13 mouse cellular contexts compared by ENCODE assay signal in the genomic region with DNA sequence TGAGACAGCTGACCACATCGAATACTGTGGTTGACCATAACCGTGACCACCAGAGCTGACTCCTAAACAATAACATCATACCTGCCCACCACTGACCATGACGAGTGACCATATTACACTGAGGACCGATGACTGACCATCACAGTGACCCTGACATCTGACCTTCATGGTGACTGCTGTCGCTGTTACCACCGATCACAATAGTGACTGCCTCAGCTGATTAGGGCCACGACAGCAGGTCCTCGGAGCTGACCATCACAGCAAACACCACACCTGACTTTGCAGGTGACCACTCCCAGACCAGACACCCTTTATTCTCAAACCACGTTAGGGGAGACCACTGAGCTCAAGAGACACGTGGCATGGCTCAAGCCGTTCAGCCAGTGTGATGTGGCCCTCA. TPM values are rescaled to one million over a fixed set of nuclear protein-coding genes. Genes with fewer than 3 reads are reported as not detected.
DNase-seq lines count a peak whose midpoint lies in the region.
"Had no signal": no experiment of that assay in that cellular context is flagged by ENCODE, and none has a peak within 500 bp of the region (broad histone marks: within the 10 kb centered on the region; RNA-seq: fewer than 3 reads in every experiment).

No protein-coding gene starts in this region.

- peak; percentile 0 to 1 for DNase-seq in cerebellum, postnatal 36 days
- no peak for DNase-seq in cerebellum, postnatal 14 days
- DNase-seq in kidney, adult 9 months, result peak; percentile 3
- no peak for DNase-seq in kidney, postnatal 10 days
- peak; percentile 1 for DNase-seq in thymus, postnatal 14 days
- no peak for DNase-seq in thymus, postnatal 25 days
- DNase-seq in layer of hippocampus, adult 18-20 months (ENCODE audit: low spot score in 2 of 2), result no peak
- no peak for DNase-seq in adipocyte (ENCODE audit: low spot score)
- DNase-seq: cerebellum, adult 9-11 months; forebrain, postnatal 0 days; lung, adult 2 months; retina, postnatal 1 day had no signal

RNA-seq across cellular contexts. Expression of gene Ptgis, which starts 51.3 kb away (rescaled TPM):
- total RNA-seq in layer of hippocampus, adult 18-20 months (2021), result 1 to 10 TPM in 1 of 2 experiments, under 1 TPM in 1; 0.79 to 1.2 TPM
- total RNA-seq: megakaryocyte-erythroid progenitor cell, adult 5-6 weeks had no signal

RNA-seq across cellular contexts. Expression of gene B4galt5, which starts 57.3 kb away (rescaled TPM):
- 10 to 100 TPM; 43.7 to 44.5 TPM for total RNA-seq in layer of hippocampus, adult 18-20 months (2021)

Comparison
In these comparisons a context has a peak if more than half of its experiments do, and no peak if none do; other contexts are left out.
1. DNase-seq: peak in cerebellum, postnatal 36 days (2 of 2), kidney, adult 9 months (single experiment) and thymus, postnatal 14 days (single experiment); none in cerebellum, postnatal 14 days (0 of 2), kidney, postnatal 10 days (single experiment), thymus, postnatal 25 days (single experiment), layer of hippocampus, adult 18-20 months (0 of 2) and adipocyte (single experiment).